Mouse (Mus musculus) stomach, postnatal 0 days (tissue): Measurements from ENCODE around the gene Amotl1.

ENCODE experiments used
- CTCF ChIP-seq: IDR thresholded peaks from 2 replicates; pipeline ENCODE4 v1.5.1; 2016; ENCODE audit warnings: antibody characterized with exemption, low read depth, mild to moderate bottlenecking, moderate library complexity
- EP300 ChIP-seq: optimal IDR thresholded peaks from 2 replicates; pipeline ENCODE3; 2016; ENCODE audit warnings: antibody characterized with exemption

DNA sequence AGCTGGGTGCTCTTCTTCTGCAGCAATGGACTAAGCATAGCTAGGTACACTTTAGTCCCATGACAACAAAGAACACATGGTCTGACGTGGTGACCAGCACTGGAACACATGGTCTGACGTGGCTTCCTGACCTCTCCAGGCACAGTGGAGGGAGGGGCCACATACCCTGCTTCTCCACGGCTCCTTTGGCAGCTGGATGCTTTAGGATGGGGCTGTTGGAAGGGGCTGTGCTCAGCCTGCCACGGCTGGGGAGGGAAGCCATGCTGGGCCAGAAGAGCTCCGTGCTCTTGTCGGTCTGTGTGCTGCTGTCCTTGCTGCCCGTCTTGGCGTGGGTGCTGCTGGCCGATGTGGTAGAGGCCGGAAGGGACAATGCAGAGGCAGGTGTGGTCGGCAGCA lies 96.5 kb downstream of the Amotl1 start:
- no peak for TF ChIP-seq CTCF
- no peak for TF ChIP-seq EP300
